Mouse (Mus musculus) layer of hippocampus, postnatal 25 days (tissue): ENCODE measurements around the gene Rab44. TPM values are rescaled to one million over a fixed set of nuclear protein-coding genes. Genes with fewer than 3 reads are reported as not detected.

Source experiments
- DNase-seq, 2 experiments: peaks; one replicate each; pipeline ENCODE4 v3.0.0; 2022; ENCODE audit warnings: mixed read lengths in 2 of 2, low spot score in 1 of 2; ENCODE audit errors: extremely low spot score in 1 of 2
- total RNA-seq, 2 experiments: library from RNA; stranded (reverse); gene quantifications; 2 replicates each; pipeline ENCODE4 v1.2.3; 2021

Rab44 gene
- total RNA-seq, 2 experiments from 2014 or later: 0.07 TPM; not detected in 1

DNA sequence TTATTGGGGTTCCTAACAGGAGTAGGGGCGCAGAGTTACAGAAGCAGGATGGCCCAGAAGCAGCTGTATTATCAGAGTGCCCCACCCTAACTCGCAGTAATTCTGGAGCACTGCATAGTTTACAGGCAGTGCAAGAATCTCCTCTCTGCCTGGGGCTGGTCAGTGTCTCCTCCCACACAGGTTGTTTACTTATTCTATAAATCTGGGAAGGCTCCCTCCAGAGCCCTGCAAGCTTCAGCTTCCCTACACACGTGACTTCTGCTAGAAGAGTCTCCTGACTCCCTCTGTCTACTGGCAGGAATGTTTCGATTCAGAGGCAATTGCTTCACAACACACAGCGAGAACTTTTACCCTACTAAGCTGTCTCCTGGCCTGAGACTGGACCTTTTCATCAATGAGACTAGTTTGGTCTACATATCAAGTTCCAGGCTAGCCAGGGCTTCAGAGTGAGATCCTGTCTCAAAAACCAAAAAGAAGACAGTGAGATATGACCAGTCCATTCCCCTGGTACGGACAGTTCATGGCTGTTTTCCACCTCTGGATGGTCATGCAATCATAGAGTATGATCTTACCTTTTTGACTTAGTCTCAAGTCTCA lies 9.7 kb downstream of the Rab44 start:
- no peak for DNase-seq

DNA sequence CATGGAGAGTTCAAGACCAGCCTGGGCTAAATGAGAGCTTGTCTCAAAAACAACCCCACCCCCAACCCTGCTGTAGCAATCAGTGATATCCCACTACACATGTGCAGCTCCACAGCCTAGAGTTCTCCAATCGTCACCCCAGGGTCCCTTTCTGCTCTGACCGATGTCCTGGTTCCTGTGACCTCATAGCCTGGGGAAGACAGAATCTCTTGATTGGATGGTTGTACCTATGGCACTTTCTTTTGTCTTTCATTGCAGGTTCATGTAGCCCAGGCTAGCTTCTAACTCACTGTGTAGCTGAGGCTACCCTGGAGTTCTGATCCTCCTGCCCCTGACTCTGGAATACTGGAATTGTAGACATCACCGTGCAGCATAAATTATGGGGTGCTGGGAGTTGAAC lies 12.6 kb downstream of the Rab44 start:
- no peak for DNase-seq

DNA sequence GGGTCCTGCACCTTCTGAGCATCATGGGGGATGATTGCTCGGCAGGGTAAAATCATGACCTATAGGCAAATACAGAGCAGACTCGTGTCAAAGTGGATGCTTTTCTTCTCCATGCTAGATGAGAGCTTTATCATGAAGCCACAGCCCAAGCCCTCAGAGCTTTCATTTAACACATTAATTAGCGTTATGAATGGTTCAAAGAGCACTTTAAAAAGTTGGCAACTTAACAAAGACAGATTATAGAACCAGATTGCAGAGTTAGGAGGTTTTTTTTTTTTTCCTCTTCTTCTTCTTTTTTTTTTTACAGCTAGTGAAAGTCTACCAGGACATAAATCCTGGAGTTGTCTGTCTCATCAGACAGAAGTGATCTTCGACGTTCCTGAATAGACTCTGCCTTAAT lies 15.4 kb downstream of the Rab44 start:
- no peak for DNase-seq

DNA sequence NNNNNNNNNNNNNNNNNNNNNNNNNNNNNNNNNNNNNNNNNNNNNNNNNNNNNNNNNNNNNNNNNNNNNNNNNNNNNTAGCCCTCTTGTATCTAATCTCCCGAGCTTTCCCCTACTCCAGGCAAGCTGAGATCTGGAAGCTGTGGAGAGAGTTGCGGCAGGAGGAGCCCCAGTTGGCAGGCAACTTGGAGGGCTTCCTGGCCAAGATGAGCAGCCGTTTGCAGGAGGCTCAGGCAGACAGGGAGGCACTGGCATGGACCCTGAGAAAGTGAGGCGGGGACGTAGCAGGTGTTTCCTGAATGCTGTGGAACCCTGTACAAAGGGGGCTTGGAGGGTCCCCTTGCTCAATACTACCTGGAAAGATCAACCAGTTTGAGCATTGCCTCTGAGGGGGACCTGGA lies 21.1 kb downstream of the Rab44 start:
- no peak for DNase-seq

DNA sequence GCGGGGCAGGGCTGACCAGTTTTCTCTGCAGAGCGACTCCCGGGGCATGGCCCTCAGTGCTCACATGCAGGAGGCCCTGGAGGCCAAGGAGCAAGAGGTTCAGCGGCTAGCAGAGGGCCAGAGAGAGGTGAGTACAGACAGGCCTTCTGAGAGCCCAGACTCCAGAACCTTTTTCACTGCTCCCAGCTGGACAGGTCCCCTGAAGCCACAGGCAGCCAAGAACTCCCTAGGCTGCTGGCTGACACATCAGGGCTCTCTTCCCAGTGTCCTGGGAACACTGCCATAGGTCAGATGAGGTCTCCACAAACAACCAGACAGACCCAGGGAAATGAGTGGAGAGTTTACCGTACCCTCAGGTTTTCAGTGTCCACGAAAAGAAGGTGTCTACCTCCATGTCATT lies 22.3 kb downstream of the Rab44 start:
- DNase-seq: peak in 1 of 2 experiments; percentile 23

DNA sequence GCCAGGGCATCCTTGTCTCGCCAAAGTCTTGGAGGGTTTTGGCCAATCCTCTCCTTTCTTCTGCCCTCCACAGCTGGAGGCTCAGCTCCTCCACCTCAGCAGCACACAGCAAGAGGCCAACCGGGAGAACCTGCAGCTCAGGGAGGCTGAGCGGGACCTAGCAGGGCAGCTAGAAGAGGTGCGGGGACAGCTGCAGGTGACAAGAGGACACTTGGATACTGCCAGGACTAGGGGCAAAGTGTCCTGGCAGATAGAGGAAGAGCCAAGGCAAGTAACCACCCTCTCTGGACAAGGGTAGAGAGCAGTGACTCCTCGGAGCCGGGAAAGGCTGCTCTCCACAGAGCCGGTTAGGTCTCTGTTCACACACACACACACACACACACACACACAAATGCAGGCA lies 24.0 kb downstream of the Rab44 start:
- DNase-seq: no peak

DNA sequence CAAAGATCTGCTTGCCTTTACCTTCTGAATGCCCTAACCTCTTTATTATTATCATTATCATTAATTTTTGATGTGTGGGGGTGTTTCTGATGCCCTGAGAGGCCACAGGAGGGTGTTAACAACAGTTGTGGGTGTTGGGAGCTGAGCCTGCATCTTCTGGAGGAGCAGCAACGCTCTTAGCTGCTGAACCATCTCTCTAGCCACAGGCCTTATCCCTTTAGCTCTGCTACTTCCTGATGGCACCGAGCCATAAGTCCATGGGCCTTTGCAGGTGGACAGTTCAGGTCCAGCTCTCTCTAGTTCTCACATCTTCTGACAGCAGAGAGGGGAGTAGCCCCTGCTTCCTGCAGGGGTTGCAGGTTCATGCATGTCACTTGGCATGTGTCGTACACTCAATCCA lies 27.6 kb downstream of the Rab44 start:
- DNase-seq: no peak

DNA sequence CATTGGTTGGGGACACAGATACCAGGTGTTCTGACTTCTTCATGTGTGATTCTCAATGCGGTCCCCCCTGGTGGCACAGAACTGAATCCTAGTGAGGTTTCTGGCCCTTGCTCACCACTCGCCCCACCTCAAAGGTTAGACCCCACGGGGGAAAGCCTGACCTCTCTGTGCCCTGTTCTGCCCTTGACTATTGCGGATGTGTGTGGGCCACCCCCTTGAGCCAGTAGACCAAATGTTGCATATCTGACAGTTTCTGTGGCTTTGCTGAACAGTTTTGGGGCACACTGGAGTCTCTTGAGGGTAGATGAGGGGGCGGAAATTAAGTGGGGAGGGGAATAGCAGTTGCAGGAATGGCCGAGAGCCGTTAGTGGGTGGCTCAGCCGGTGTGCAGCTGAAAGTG lies 29.3 kb downstream of the Rab44 start:
- DNase-seq: no peak

DNA sequence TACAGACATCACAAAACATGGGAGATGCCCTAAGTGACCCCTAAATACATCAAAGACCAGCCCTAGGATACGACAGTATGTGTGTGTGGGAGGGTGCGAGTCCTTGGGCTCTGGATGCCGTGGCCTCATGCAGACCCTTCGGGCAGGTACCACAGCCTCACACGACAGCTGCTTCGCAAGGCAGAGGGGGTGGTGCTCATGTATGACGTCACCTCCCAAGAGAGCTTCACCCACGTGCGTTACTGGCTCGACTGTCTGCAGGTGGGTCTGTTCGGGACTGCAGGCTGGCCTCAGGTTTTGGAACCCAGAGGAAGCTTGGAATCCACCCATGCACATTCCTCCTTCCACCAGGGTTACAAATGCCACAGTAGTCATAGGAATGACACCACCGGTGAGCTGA lies 31.2 kb downstream of the Rab44 start:
- DNase-seq: no peak

DNA sequence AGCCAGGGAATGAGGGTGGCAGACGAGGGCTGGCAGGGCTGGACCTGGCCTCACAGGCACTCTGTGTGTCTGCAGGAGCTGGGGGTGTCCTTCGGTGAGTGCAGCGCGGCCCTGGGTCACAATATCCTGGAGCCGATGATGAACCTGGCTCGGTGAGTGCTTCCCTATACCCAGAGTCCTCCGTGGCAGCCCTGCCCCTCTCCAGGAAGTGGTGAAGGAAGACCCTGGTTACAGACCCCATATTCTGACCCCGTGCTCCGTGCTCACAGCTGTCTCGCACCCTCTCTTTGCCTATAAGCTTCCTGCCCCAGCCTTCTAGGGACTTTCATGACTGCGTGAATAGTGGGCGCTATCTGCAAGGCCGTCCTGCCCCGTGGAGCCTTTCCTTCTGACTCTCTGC lies 33.3 kb downstream of the Rab44 start:
- no peak for DNase-seq

DNA sequence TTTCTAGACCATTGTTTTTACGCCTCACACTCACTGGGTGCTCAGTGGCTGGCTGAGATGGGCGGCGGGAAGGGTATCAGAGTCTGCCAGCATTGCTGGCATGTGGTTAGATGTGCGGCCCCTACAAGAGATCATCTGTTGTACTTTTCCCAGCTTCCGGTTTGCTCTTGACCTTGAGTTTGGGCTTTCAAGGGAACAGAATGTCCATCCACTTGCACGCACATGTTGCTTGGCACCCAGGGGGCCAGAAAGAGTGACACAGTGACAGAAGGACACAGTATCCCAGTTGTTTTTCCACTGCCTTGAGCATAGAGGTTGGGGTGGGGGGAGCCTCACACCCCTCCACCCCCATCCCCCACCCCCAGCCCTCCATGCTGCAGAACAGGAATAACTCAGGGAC lies 33.8 kb downstream of the Rab44 start:
- DNase-seq: no peak

DNA sequence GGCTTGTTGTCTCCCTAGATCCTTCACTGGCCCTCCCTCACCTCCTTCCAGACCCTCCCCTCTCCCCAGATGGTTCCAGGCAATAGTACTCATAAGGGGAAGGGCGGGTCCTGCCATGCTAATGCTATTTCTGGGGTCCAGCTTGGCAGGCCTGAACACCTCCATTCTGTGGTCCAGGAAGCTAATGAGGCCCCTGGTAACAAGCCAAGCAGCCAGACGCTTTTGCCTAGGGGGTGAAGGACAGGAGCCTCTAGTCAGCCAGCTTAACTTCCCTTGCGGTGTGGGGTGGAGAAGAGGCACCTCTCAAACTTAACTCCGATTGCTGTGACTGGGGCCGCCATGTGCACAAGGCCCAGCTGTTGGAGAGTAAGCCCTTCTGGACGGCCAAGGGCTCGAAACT lies 35.8 kb downstream of the Rab44 start:
- no peak for DNase-seq

DNA sequence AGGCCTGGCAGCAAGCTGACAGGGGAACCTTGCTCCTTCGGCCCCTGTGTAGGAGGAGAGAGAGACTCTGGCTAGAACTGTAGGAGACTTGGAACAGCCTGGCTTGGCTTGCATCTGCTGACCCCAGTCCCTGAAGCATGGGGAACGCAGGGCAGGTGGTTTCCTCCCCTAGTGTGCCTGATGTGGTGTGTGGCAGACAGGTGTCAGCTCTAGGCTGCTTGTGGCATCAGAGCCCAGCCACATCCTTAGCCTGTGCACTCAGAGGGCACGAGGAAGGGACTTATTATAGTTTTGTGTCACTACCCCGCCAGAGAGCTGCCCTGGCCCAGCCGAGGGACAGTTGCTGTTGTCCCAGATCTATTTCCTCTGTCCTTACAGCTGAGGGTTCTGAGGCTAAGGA lies 38.6 kb downstream of the Rab44 start:
- no peak for DNase-seq

DNA sequence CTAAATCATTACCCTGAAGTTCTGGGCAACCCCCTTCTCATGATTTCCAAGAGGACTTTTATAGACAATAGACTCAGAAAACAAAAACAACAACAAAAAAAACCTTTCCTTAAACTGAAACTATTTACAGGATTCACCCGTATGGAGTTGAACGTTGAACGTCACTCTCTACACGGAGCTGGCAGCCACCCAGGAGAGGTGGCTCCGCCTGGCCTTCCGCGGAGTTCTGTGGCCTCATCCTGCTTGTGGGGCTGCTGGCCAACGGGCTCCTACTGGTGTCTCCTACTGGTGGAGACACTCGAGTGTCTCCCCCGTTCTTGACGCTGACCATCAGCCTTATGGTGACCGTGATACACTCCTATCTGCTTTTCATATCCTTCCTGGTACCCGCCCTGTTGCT lies 40.3 kb downstream of the Rab44 start:
- no peak for DNase-seq

DNA sequence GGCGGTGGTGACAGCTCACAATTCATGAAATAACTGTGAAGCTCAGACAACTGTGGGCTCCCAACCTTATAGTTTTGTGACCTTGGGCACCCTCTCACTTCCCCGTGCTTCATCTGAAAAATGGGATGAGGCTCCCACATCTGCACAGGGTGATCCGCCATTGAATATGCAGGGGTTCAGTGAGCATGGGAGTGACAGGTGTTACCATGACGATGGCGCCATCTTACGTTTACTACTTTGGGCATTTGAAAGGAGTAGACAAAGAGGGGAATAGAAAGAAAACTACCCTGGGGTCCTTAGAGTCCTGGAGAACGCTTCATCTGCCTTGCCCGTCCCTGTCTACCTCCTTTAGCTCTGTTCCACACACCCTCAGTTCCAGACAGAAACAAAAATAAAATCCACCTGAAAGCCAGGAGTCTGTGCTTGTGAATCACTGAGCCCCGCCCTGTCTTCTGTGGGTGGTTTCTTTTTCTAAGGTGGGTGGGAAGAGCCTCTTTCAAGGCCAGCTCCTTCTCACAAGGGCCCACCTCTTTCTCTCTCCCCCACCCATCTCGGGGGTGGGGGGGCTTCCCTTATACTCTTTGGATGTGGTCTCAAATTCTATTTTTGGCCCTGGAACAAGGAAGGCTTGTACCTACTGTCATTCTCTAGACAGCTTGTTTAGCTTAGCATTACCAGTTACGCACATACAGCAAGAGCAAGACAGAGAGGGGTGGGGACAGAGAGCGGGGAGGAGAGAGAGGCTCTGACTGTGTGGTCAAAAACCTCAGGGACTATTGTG lies 41.6 kb downstream of the Rab44 start:
- no peak for DNase-seq

DNA sequence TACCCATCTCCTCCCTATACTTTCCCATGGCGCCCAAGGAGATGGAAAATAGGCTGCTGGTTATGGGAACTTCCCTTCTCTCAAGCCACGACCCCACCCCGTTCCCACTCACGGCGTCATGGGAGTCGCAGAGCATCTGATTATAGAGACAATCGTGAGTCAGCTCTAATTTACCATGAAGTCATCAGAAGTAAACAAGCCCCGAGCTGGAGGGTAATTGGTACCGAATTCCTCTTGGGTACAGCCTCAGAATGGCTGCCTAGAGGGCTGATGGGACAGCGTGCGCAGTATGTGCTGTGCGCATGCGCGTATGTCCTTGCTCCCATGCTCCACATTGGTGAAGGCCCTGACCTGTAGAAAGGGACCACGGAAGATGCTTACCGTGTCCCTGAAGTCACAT lies 42.5 kb downstream of the Rab44 start:
- no peak for DNase-seq

DNA sequence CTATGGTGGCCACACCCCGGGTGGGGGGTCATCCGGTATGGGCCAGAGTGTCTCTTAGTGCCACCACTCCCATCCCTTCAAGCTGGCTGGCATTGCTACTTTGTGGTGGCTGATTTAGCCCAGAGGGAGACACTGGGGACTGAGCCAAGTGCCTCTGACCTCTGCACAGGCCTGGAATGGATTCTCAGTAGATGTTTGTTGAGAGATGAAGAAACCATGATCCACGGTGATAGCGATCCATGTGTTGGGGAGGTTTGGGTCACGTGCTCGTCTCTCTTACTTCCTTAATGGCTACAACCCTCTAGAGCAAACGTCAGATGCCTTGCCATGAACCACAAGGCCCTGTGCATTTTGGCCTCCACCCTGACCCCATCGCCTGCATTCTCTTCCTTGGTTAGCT lies 42.9 kb downstream of the Rab44 start:
- no peak for DNase-seq

DNA sequence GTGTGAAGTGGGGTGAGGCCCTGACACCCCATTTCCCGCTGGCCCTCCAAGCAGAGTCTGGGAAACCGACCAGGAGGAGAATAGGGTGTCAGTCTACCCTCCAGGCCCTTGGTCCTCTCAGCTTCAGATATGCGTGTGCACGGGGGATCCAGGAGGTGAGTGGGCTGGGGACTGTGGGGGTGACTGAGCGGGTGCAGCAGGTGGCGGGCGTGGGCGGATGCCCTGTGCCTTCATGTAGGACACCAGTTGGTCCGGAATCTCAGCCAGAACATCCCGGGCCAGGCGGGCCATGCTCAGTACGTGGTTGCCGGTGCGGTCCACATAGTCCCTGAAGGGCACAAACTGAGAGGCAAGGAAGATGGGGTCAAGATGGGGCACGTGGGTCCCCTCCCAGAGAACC lies 45.0 kb downstream of the Rab44 start:
- DNase-seq: no peak

DNA sequence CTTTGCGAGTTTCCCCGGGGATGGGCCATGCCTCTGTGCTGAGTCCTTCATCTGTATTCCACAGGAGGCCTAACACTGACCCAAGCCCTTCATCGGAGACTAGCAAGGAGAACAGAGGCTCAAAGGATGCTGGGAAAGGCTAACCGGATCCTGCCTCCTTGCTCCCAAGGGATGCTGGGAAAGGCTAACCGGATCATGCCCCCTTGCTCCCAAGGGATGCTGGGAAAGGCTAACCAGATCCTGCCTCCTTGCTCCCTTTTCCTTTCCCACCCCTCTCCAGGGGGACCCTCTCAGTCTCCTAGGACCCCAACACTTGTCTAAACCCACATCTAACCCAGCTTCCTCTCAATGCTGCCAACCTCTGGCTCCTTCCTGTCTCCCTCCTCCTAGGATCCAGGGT lies 45.4 kb downstream of the Rab44 start:
- no peak for DNase-seq

DNA sequence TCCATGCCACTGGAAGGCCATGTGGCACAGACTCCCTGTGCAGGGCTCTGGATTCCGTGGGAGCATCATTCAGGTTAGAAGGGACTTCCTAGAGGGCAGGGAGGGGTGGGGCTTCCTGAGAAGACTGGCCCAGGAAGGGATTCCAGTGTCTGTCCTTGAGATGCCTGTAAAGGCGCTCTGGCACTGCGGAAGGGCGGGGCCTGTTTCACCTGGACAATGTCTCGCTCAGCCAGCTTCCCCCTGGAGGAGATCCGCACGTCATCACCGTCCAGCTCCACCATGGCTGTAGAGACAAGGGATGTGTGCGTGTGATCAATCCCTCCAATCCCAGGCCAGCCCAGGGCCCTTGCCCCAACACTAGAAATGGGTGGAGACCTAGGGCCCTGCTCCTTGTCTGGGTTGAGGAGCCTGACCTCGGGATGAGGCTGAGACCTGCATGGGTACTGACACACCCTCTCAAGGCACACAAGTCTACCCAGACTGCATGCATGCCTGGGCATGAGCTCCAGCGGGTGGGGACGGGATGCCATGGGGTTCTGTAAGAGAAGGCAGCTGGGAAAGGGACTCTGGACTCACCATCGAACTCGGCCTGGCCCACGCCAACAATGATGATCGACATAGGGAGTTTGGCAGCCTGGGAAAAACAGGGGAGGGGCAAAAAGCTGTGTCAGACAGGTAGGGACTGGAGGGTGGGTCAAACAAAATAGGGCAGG lies 46.0 kb downstream of the Rab44 start:
- no peak for DNase-seq

DNA sequence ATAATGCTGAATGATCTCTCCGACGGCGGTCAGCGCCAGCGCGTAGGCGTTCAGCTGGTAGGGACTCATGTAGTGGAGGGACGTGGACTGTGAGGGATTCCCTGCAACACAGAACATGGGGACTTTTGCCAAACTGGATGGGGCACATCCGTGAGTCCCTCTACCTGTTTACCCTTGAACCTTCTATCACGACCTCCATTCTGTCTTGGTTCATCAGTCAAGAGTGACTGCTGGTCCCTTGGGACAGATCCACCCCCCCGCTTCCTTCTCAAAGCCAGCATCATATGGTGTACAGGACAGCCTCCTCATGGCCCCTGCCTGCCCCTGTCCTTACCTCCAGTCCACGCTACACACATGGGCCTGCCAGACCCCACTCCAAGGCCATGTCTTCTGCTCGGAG lies 48.4 kb downstream of the Rab44 start:
- no peak for DNase-seq
